ENCODE assay signal across 1 mouse cellular context in genomic region chr5:34661909-34662308, GRCm38 (mm10).
TF ChIP-seq lines count a peak whose summit lies in the region.

No protein-coding gene starts in this region.

TF ChIP-seq in CH12.LX, 34 proteins besides CTCF, POLR2A, EP300 and RAD21:
- TF ChIP-seq HCFC1 (IDR thresholded peaks at IDR 0.05; ENCODE audit: low read depth, low read length) (no peak), CHD1 (IDR thresholded peaks at IDR 0.05; ENCODE audit: low read depth, low read length) (0 out of 2 replicates have a peak, but pooled peaks have one; percentile 18)
